Mouse (Mus musculus): Measurements from ENCODE around the gene Cyp2d10. TPM values are rescaled to one million over a fixed set of nuclear protein-coding genes. Genes with fewer than 3 reads are reported as not detected.
A peak's percentile ranks its signal among the peaks of the same experiment; 100 is the strongest.

Gene Cyp2d10
- total RNA-seq, 2 experiments from 2014 or later, result 0.32 TPM; not detected in 1

DNA sequence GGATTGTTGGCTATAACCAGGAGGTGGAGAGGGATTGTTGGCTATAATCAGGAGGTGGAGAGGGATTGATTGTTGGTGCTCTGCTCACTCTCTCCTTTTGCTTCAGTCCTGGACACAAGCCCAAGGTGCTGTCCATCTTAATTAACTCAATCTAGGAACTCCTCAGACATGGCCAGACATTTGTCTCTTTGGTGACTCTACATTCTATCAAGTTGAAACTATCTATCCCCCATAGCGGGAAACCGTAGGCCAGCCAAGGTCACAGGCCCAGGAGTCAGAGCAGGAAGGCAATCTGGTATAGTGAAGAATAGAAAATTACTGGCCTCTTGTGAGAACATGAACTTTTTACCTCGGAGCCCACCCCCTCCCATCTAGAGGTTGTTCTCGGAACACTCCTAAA is 44.8 kb downstream of the Cyp2d10 start:
- no peak for DNase-seq (ENCODE audit: low spot score in 2 of 2)
- Histone ChIP-seq H3K27ac (no peak overlapping the region), H3K4me3 (no peak overlapping the region)
- no peak for TF ChIP-seq CTCF (conservative IDR thresholded peaks at IDR 0.05)

DNA sequence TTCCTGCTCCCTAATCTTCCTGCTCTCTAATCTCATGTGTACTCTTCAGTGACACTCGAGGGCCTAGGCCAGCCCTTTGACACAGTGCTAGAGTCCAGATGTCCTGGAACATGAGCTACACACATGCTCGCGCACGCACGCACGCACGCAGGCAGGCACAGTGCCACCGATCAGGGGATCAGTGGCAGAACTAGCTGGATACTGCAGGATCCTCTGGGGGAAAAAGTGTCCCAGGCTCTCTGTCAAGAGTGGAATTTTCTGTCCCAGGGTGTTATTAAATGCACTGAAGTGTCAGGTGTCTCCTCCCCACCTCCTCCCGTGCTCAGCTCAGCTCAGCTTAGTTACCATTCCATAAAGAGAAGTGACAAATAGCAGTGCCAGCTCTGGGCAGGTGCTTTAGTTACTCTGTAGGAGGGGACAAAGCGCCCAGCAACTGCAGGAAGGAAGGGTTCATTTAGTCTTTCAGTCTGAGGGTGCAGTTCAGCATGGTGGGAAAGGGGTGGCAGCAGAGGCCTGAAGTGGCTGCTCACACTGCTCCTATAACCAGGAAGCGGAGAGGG is 45.5 kb downstream of the Cyp2d10 start:
- DNase-seq (ENCODE audit: low spot score in 2 of 2), result no peak

DNA sequence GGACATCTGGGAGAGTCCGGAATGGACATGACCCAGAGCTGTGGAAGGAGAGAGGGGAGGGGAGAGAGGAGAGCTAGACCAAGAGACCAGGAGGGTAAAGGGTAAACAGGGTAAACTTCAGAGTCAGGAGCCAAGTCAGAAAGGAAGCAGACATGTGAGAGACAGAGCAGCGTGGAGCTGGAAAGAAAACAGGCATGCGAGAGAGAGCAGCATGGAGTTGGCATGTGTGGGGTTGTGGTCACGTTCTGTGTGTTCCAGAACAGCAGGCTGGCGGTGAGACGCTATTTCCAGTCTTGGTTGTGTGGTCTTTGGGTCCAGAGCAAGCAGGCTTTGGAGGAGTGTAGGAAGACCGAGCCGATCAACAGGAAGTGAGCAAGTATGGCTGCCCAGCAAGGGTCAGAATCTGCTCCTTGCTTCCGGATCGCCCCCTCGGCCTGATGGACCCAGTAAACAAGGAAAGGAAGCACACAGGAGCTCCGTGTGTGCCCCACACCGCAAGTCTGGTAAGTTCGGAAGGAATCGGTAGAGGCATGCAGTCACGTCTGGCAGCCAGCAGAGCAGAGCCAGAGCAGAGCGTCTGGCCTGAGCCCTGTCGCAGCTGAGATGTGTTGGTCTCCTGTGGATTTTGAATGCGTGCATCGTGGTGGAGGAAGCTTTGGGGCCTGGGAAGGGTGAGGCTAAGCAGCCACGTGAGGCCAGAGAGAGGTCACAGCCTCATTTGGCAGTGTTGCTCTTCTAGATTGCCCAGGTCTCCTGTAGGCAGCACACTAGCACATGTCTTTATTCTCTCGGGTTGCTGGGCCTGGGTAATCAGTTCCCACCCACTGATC is 48.3 kb downstream of the Cyp2d10 start:
- TF ChIP-seq CTCF (conservative IDR thresholded peaks at IDR 0.05), result peak; percentile 8; the same call in 1 of the 2 replicates
- no peak overlapping the region for H3K4me3 ChIP-seq
- DNase-seq (ENCODE audit: low spot score in 2 of 2), result no peak
- H3K27ac ChIP-seq, result peak overlapping the region; percentile 70; the same call in 1 of the 2 replicates

More for the DNA sequence above, 45.5 kb downstream of the Cyp2d10 start:
- no peak overlapping the region for H3K27ac ChIP-seq
- no peak overlapping the region for H3K4me3 ChIP-seq
- peak; percentile 66 for TF ChIP-seq CTCF (conservative IDR thresholded peaks at IDR 0.05)

DNA sequence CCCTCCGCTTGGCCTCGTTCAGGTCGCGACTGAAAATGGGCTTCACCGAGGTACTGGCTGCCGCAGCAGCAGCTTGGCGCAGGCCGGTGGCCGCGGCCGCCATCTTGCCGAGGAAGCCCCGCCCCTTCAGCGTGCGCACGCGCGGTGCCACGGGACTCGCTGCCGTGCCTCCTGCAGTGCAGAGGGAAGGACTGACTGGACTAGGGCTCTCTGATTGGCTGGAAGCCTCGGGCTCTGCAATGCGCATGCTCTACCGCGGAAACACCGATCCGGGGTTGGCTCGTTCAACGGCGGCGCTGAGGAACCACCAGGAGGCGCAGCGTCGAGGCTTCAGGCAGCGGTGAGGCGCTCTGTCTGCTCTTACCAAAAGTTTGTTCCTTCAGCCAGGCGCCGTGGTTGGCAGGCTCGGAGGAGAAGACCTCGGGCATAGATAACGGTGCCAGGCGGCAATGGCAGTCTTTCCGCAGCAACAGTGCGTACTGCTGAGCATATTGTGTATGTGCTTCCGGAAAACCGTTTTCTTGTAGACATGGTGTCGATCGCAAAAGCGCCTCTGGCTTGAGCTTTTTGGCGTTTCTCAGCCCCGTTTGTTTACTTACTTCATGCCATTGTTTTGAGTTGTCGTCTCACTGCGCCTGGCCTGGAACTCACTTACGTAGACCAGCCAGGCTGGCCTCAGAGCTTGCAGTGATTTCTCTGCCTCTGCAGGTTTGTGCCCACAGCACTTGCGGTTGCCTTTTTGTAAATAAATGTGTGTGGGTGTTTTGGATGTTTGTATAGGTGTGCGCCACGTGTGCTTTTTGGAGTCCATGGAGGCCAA is 52.7 kb downstream of the Cyp2d10 start, which contains the start of gene Ndufa6:
Gene Ndufa6, minus strand, starts transcription at position 197 of the 820 bp plus-strand sequence.
- Histone ChIP-seq H3K4me3 (peak within 1 kb of the TSS; percentile 88), H3K27ac (peak within 1 kb of the TSS; percentile 99)
- peak; percentile 97 for TF ChIP-seq CTCF (conservative IDR thresholded peaks at IDR 0.05)
- DNase-seq (ENCODE audit: low spot score in 2 of 2), result peak; percentile 97 to 98

DNA sequence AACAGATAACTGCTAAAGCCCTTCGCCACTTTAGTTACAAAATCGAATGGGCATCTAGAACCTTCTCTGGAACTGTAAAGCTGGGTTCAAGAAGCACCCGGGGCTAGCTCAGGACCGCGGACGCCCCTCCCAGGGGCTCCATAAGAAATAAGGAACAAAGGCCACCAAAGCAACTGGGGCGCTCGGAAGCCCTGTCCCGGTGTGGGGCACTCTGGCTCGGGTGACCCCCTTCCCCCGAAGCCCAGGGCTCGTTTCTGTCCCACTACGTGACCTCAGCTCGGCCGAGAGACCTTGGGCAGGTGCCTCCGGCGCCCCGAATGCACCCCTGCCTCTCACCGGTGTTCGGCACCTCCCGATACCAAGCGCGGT is 53.3 kb downstream of the Cyp2d10 start:
- Histone ChIP-seq H3K4me3 (peak overlapping the region; percentile 88), H3K27ac (peak overlapping the region; percentile 99)
- DNase-seq (ENCODE audit: low spot score in 2 of 2), result no peak
- no peak for TF ChIP-seq CTCF (conservative IDR thresholded peaks at IDR 0.05)

DNA sequence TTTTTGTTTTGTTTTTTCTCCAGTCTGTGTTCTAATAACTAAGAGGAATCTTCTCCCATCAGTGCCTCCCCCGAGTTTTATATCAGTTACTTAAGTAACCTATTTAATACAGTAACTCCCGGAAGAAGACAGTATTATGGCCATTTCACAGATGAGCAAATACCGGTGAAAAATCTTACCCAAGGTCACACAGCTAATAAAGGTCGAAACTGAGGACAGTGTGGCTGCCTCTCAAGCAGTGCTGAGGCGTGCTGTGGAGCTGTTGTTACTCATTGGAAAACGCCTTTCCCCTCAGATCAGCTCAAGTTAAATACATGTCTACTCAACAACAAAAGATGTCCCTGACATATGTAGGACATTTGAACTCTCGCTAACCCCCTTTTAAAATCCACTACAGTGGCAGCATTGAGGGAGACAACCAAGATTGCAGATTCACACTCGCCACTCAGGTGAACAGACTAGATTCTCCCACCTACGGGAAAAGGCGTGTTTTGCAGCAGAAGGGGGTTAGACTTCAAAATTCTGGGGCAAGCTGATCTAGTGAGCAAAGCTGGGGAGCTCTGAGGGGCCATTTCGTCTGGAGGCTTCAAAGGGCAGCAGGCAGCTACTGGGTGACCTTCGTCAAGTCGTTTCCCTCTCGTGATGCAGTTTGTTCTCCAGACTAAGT is 53.8 kb downstream of the Cyp2d10 start:
- H3K27ac ChIP-seq, result peak overlapping the region; percentile 99
- peak overlapping the region; percentile 88 for H3K4me3 ChIP-seq
- no peak for TF ChIP-seq CTCF (conservative IDR thresholded peaks at IDR 0.05)
- DNase-seq (ENCODE audit: low spot score in 2 of 2), result no peak

Small RNAs within 50 kb of the gene (microRNA-seq; reads per million reads assigned to microRNA genes)
- 0 reads per million in 2 experiments for gene Gm25990
- gene Gm27331, result 0 reads per million in 2 experiments
- 0 reads per million in 2 experiments for gene Gm27622
- gene Mir7684, result 0 reads per million in 2 experiments

Other genes starting within 250 kb of the Cyp2d10 start
- gene Shisa8, start 194.4 kb downstream of the Cyp2d10 start, total RNA-seq (2021), result 1 to 10 TPM in 1 of 2 experiments, under 1 TPM in 1; 0.95 to 1.2 TPM
- under 1 TPM; 0.54 to 0.79 TPM for gene Tnfrsf13c, start 182.8 kb downstream of the Cyp2d10 start, total RNA-seq (2021)
- gene Cenpm, start 162.4 kb downstream of the Cyp2d10 start, total RNA-seq (2021), result 1 to 10 TPM; 2.5 TPM
- 100 to 1,000 TPM; 105 to 108 TPM for gene 1500009C09Rik, start 154.8 kb downstream of the Cyp2d10 start, total RNA-seq (2021)
- gene Sept3, start 132.3 kb downstream of the Cyp2d10 start, total RNA-seq (2021), result 100 to 1,000 TPM; 652 to 661 TPM
- not detected for gene Wbp2nl, start 108.2 kb downstream of the Cyp2d10 start, total RNA-seq (2021)
- 10 to 100 TPM; 37.6 to 40.9 TPM for gene Naga, start 68.3 kb downstream of the Cyp2d10 start, total RNA-seq (2021)
- under 1 TPM; 0.41 to 0.64 TPM for gene Pheta2, start 68.3 kb downstream of the Cyp2d10 start, total RNA-seq (2021)
- gene Smdt1, start 68.2 kb downstream of the Cyp2d10 start, total RNA-seq (2021), result 100 to 1,000 TPM; 138 to 144 TPM
- 100 to 1,000 TPM; 209 to 211 TPM for gene Ndufa6, start 52.9 kb downstream of the Cyp2d10 start, total RNA-seq (2021)
- 10 to 100 TPM; 43.0 to 53.8 TPM for gene Cyp2d22, start 26.9 kb downstream of the Cyp2d10 start, total RNA-seq (2021)
- gene Cyp2d11, start 13.2 kb downstream of the Cyp2d10 start, total RNA-seq (2021), result under 1 TPM in 1 of 2 experiments, not detected in 1; 0.23 TPM
- gene Cyp2d9, start 26.2 kb upstream of the Cyp2d10 start, total RNA-seq (2021), result not detected
- not detected for gene Cyp2d12, start 147.9 kb upstream of the Cyp2d10 start, total RNA-seq (2021)
- gene Cyp2d34, start 213.8 kb upstream of the Cyp2d10 start, total RNA-seq (2021), result not detected

Measured in layer of hippocampus, adult 2 months (tissue).